Mouse (Mus musculus): ENCODE data around the gene Hamp. TPM values are rescaled to one million over a fixed set of nuclear protein-coding genes. Genes with fewer than 3 reads are reported as not detected.
A peak's percentile ranks its signal among the peaks of the same experiment; 100 is the strongest.

Hamp gene
- polyA plus RNA-seq, 1 experiment from 2014 or later, result not detected

- 61% methylated on average over 4 of the region's 4 CpGs for WGBS
- H3K9me3 ChIP-seq, result no peaks in the 10 kb centered on the region
- no peaks in the 10 kb centered on the region for H3K36me3 ChIP-seq
- no peaks in the 10 kb centered on the region for H3K4me1 ChIP-seq
- H3K4me3 ChIP-seq, result no peak overlapping the region
- no peak overlapping the region for H3K27ac ChIP-seq
- H3K27me3 ChIP-seq (ENCODE audit: insufficient read depth, poor library complexity, severe bottlenecking), result peaks cover 17% of the 10 kb centered on the region
- no peak for DNase-seq (ENCODE audit: low spot score)
These were observed 26.6 kb downstream of the Hamp start for GRCm38 (mm10) chr7:30917219-30917618.

- H3K36me3 ChIP-seq, result no peaks in the 10 kb centered on the region
- no peaks in the 10 kb centered on the region for H3K9me3 ChIP-seq
- H3K4me1 ChIP-seq, result no peaks in the 10 kb centered on the region
- WGBS, result 34% methylated on average over 6 of the region's 6 CpGs
- peak; percentile 68 for DNase-seq (ENCODE audit: low spot score)
- H3K27me3 ChIP-seq (ENCODE audit: insufficient read depth, poor library complexity, severe bottlenecking), result peaks cover 17% of the 10 kb centered on the region
- no peak overlapping the region for H3K27ac ChIP-seq
- no peak overlapping the region for H3K4me3 ChIP-seq
These were observed 27.1 kb downstream of the Hamp start for GRCm38 (mm10) chr7:30916713-30917112.

GRCm38 (mm10) chr7:30914732-30915131 is 29.1 kb downstream of the Hamp start, which contains the start of gene Mag:
Gene Mag (minus strand): TSS chr7:30914873.
- WGBS, result 64% methylated on average over 8 of the region's 8 CpGs
- H3K27ac ChIP-seq, result no peak within 1 kb of the TSS
- H3K9me3 ChIP-seq, result no peaks in the 10 kb centered on the region
- no peak within 1 kb of the TSS for H3K4me3 ChIP-seq
- H3K4me1 ChIP-seq, result no peaks in the 10 kb centered on the region
- H3K36me3 ChIP-seq, result no peaks in the 10 kb centered on the region
- H3K27me3 ChIP-seq (ENCODE audit: insufficient read depth, poor library complexity, severe bottlenecking), result peaks cover 17% of the 10 kb centered on the region
- no peak for DNase-seq (ENCODE audit: low spot score)

- 73% methylated on average over 6 of the region's 6 CpGs for WGBS
- no peak for DNase-seq (ENCODE audit: low spot score)
- no peaks in the 10 kb centered on the region for H3K36me3 ChIP-seq
- H3K27me3 ChIP-seq (ENCODE audit: insufficient read depth, poor library complexity, severe bottlenecking), result peaks cover 39% of the 10 kb centered on the region
- H3K9me3 ChIP-seq, result no peaks in the 10 kb centered on the region
- no peak overlapping the region for H3K4me3 ChIP-seq
- H3K27ac ChIP-seq, result no peak overlapping the region
- peaks cover 11% of the 10 kb centered on the region for H3K4me1 ChIP-seq
These were observed 34.1 kb downstream of the Hamp start for GRCm38 (mm10) chr7:30909773-30910172.

GRCm38 (mm10) chr7:30908992-30909431 is 34.8 kb downstream of the Hamp start:
- DNase-seq (ENCODE audit: low spot score), result no peak
- H3K27me3 ChIP-seq (ENCODE audit: insufficient read depth, poor library complexity, severe bottlenecking), result peaks cover 33% of the 10 kb centered on the region
- peak overlapping the region; percentile 45 for H3K4me3 ChIP-seq
- H3K36me3 ChIP-seq, result no peaks in the 10 kb centered on the region
- H3K4me1 ChIP-seq, result peaks cover 11% of the 10 kb centered on the region
- H3K9me3 ChIP-seq, result no peaks in the 10 kb centered on the region
- H3K27ac ChIP-seq, result no peak overlapping the region
- WGBS, result 19% methylated on average over 15 of the region's 17 CpGs

GRCm38 (mm10) chr7:30908277-30908991 is 35.4 kb downstream of the Hamp start:
- H3K27ac ChIP-seq, result no peak overlapping the region
- H3K27me3 ChIP-seq (ENCODE audit: insufficient read depth, poor library complexity, severe bottlenecking), result peaks cover 33% of the 10 kb centered on the region
- no peak for DNase-seq (ENCODE audit: low spot score)
- no peaks in the 10 kb centered on the region for H3K36me3 ChIP-seq
- peaks cover 11% of the 10 kb centered on the region for H3K4me1 ChIP-seq
- H3K4me3 ChIP-seq, result peak overlapping the region; percentile 45
- WGBS, result 4% methylated on average over 26 of the region's 26 CpGs
- no peaks in the 10 kb centered on the region for H3K9me3 ChIP-seq

- H3K27me3 ChIP-seq (ENCODE audit: insufficient read depth, poor library complexity, severe bottlenecking), result peaks cover 36% of the 10 kb centered on the region
- H3K4me3 ChIP-seq, result no peak overlapping the region
- no peak for DNase-seq (ENCODE audit: low spot score)
- H3K27ac ChIP-seq, result no peak overlapping the region
- no peaks in the 10 kb centered on the region for H3K36me3 ChIP-seq
- no peaks in the 10 kb centered on the region for H3K9me3 ChIP-seq
- peaks cover 15% of the 10 kb centered on the region for H3K4me1 ChIP-seq
- 51% methylated on average over 4 of the region's 4 CpGs for WGBS
These were observed 39.8 kb downstream of the Hamp start for GRCm38 (mm10) chr7:30904042-30904441.

GRCm38 (mm10) chr7:30895217-30895616 is 48.6 kb downstream of the Hamp start:
- Histone ChIP-seq H3K27me3 (ENCODE audit: insufficient read depth, poor library complexity, severe bottlenecking) (peaks cover 6% of the 10 kb centered on the region; the same call in 1 of the 2 replicates), H3K4me1 (peaks cover 10% of the 10 kb centered on the region), H3K4me3 (no peak overlapping the region), H3K27ac (no peak overlapping the region), H3K9me3 (no peaks in the 10 kb centered on the region), H3K36me3 (no peaks in the 10 kb centered on the region)
- no peak for DNase-seq (ENCODE audit: low spot score)
- 91% methylated on average over 3 of the region's 3 CpGs for WGBS

- 51% methylated on average over 3 of the region's 3 CpGs for WGBS
- Histone ChIP-seq H3K4me3 (no peak overlapping the region), H3K27ac (no peak overlapping the region), H3K36me3 (no peaks in the 10 kb centered on the region), H3K4me1 (peaks cover 5% of the 10 kb centered on the region; the same call in 1 of the 2 replicates), H3K9me3 (no peaks in the 10 kb centered on the region), H3K27me3 (ENCODE audit: insufficient read depth, poor library complexity, severe bottlenecking) (no peaks in the 10 kb centered on the region)
- no peak for DNase-seq (ENCODE audit: low spot score)
These were observed 51.3 kb downstream of the Hamp start for GRCm38 (mm10) chr7:30892515-30892914.

Other genes starting within 250 kb of the Hamp start
- 0.48 and 1.1 TPM in 2 replicates for gene 2200002J24Rik, start 245.1 kb downstream of the Hamp start, polyA plus RNA-seq (2016; fragmentation: Nextera tagmentation; extraction: Ambion mirVana)
- gene Atp4a, start 231.8 kb downstream of the Hamp start, polyA plus RNA-seq (2016; fragmentation: Nextera tagmentation; extraction: Ambion mirVana), result 1.1 and 1.5 TPM in 2 replicates
- gene Tmem147, start 214.5 kb downstream of the Hamp start, polyA plus RNA-seq (2016; fragmentation: Nextera tagmentation; extraction: Ambion mirVana), result 183 and 189 TPM in 2 replicates
- gene Gapdhs, start 200.4 kb downstream of the Hamp start, polyA plus RNA-seq (2016; fragmentation: Nextera tagmentation; extraction: Ambion mirVana), result 0.23 and 0.48 TPM in 2 replicates
- 0.84 and 1.1 TPM in 2 replicates for gene Sbsn, start 192.6 kb downstream of the Hamp start, polyA plus RNA-seq (2016; fragmentation: Nextera tagmentation; extraction: Ambion mirVana)
- gene Dmkn, start 180.3 kb downstream of the Hamp start, polyA plus RNA-seq (2016; fragmentation: Nextera tagmentation; extraction: Ambion mirVana), result 0.39 and 0.81 TPM in 2 replicates
- gene Krtdap, start 156.1 kb downstream of the Hamp start, polyA plus RNA-seq (2016; fragmentation: Nextera tagmentation; extraction: Ambion mirVana), result not detected in 2 replicates
- 0.20 TPM in 1 of 2 replicates, not detected in the other for gene Ffar2, start 120.3 kb downstream of the Hamp start, polyA plus RNA-seq (2016; fragmentation: Nextera tagmentation; extraction: Ambion mirVana)
- 0.10 and 0.17 TPM in 2 replicates for gene Ffar3, start 87.9 kb downstream of the Hamp start, polyA plus RNA-seq (2016; fragmentation: Nextera tagmentation; extraction: Ambion mirVana)
- gene Ffar1, start 82.5 kb downstream of the Hamp start, polyA plus RNA-seq (2016; fragmentation: Nextera tagmentation; extraction: Ambion mirVana), result not detected in 2 replicates
- not detected in 2 replicates for gene Cd22, start 63.7 kb downstream of the Hamp start, polyA plus RNA-seq (2016; fragmentation: Nextera tagmentation; extraction: Ambion mirVana)
- 0.30 and 0.38 TPM in 2 replicates for gene Mag, start 29.2 kb downstream of the Hamp start, polyA plus RNA-seq (2016; fragmentation: Nextera tagmentation; extraction: Ambion mirVana)
- not detected in 2 replicates for gene Hamp2, start 19.4 kb downstream of the Hamp start, polyA plus RNA-seq (2016; fragmentation: Nextera tagmentation; extraction: Ambion mirVana)
- gene Usf2, start 12.8 kb upstream of the Hamp start, polyA plus RNA-seq (2016; fragmentation: Nextera tagmentation; extraction: Ambion mirVana), result 15.0 and 26.9 TPM in 2 replicates
- 16.6 and 40.3 TPM in 2 replicates for gene Lsr, start 29.4 kb upstream of the Hamp start, polyA plus RNA-seq (2016; fragmentation: Nextera tagmentation; extraction: Ambion mirVana)
- gene Fam187b, start 29.8 kb upstream of the Hamp start, polyA plus RNA-seq (2016; fragmentation: Nextera tagmentation; extraction: Ambion mirVana), result 1.2 and 2.5 TPM in 2 replicates
- gene Fxyd5, start 98.4 kb upstream of the Hamp start, polyA plus RNA-seq (2016; fragmentation: Nextera tagmentation; extraction: Ambion mirVana), result 24.3 and 26.4 TPM in 2 replicates
- gene Fxyd7, start 107.4 kb upstream of the Hamp start, polyA plus RNA-seq (2016; fragmentation: Nextera tagmentation; extraction: Ambion mirVana), result 0.22 and 1.5 TPM in 2 replicates
- 167 and 365 TPM in 2 replicates for gene Fxyd1, start 113.2 kb upstream of the Hamp start, polyA plus RNA-seq (2016; fragmentation: Nextera tagmentation; extraction: Ambion mirVana)
- 0.27 and 0.41 TPM in 2 replicates for gene Lgi4, start 115.3 kb upstream of the Hamp start, polyA plus RNA-seq (2016; fragmentation: Nextera tagmentation; extraction: Ambion mirVana)
- gene Fxyd3, start 132.7 kb upstream of the Hamp start, polyA plus RNA-seq (2016; fragmentation: Nextera tagmentation; extraction: Ambion mirVana), result 0.53 and 2.0 TPM in 2 replicates
- 3.6 and 15.0 TPM in 2 replicates for gene Hpn, start 171.3 kb upstream of the Hamp start, polyA plus RNA-seq (2016; fragmentation: Nextera tagmentation; extraction: Ambion mirVana)
- 3.9 and 4.3 TPM in 2 replicates for gene Scn1b, start 183.0 kb upstream of the Hamp start, polyA plus RNA-seq (2016; fragmentation: Nextera tagmentation; extraction: Ambion mirVana)
- 58.1 and 70.9 TPM in 2 replicates for gene Gramd1a, start 211.9 kb upstream of the Hamp start, polyA plus RNA-seq (2016; fragmentation: Nextera tagmentation; extraction: Ambion mirVana)